8 mouse cellular contexts compared by ENCODE assay signal in genomic region chr13:21200043-21200999, GRCm38 (mm10). TPM values are rescaled to one million over a fixed set of nuclear protein-coding genes. Genes with fewer than 3 reads are reported as not detected.
DNase-seq lines count a peak whose midpoint lies in the region; ATAC-seq and TF ChIP-seq lines count a peak whose summit lies in the region.

No protein-coding gene starts in this region.

- H3K36me3 ChIP-seq in embryonic facial prominence, embryonic 13.5 days, result 0 out of 2 replicates have a peak, but pooled peaks cover 4% of the 10 kb centered on the region
- H3K36me3 ChIP-seq in limb, embryonic 14.5 days (ENCODE audit: control insufficient read depth, insufficient read depth, low read length), result peaks cover 2% of the 10 kb centered on the region; the same call in 1 of the 2 replicates
- H3K36me3 ChIP-seq in midbrain, postnatal 0 days (ENCODE audit: insufficient read depth, low read length), result no peaks in the 10 kb centered on the region

- WGBS in embryonic facial prominence, embryonic 13.5 days, result 5% methylated on average over 48 of the region's 48 CpGs
- 5% methylated on average over 48 of the region's 48 CpGs for WGBS in limb, embryonic 14.5 days
- WGBS in midbrain, postnatal 0 days, result 4% methylated on average over 48 of the region's 48 CpGs

- H3K27me3 ChIP-seq in embryonic facial prominence, embryonic 13.5 days, result no peaks in the 10 kb centered on the region
- H3K27me3 ChIP-seq in limb, embryonic 14.5 days (ENCODE audit: control insufficient read depth, insufficient read depth, low read length), result no peaks in the 10 kb centered on the region
- H3K27me3 ChIP-seq in midbrain, postnatal 0 days (ENCODE audit: insufficient read depth, low read length), result no peaks in the 10 kb centered on the region

- H3K4me2 ChIP-seq in embryonic facial prominence, embryonic 13.5 days, result peak overlapping the region; percentile 60
- H3K4me2 ChIP-seq in limb, embryonic 14.5 days (replicated peaks; ENCODE audit: low read depth, low read length, severe bottlenecking), result peak overlapping the region; percentile 48
- peak overlapping the region; percentile 65 for H3K4me2 ChIP-seq in midbrain, postnatal 0 days (ENCODE audit: low read depth, low read length, poor library complexity, severe bottlenecking)

- peak overlapping the region; percentile 67 for H3K4me3 ChIP-seq in embryonic facial prominence, embryonic 13.5 days
- peak overlapping the region; percentile 48 for H3K4me3 ChIP-seq in limb, embryonic 14.5 days (replicated peaks; ENCODE audit: low read length)
- H3K4me3 ChIP-seq in midbrain, postnatal 0 days (ENCODE audit: low read depth, low read length), result peak overlapping the region; percentile 59

- H3K4me1 ChIP-seq in embryonic facial prominence, embryonic 13.5 days, result peaks cover 4% of the 10 kb centered on the region; the same call in 1 of the 2 replicates
- no peaks in the 10 kb centered on the region for H3K4me1 ChIP-seq in limb, embryonic 14.5 days (ENCODE audit: control insufficient read depth, insufficient read depth, low read length)
- H3K4me1 ChIP-seq in midbrain, postnatal 0 days (ENCODE audit: insufficient read depth, low read length), result no peaks in the 10 kb centered on the region

- no peaks in the 10 kb centered on the region for H3K9me3 ChIP-seq in embryonic facial prominence, embryonic 13.5 days
- H3K9me3 ChIP-seq in limb, embryonic 14.5 days (ENCODE audit: control insufficient read depth, low read length), result 0 out of 2 replicates have a peak, but pooled peaks cover 2% of the 10 kb centered on the region
- no peaks in the 10 kb centered on the region for H3K9me3 ChIP-seq in midbrain, postnatal 0 days (ENCODE audit: low read length)

- TF ChIP-seq CTCF in midbrain, postnatal 0 days (IDR thresholded peaks at IDR 0.05), result peak; percentile 94

- H3K9ac ChIP-seq in embryonic facial prominence, embryonic 13.5 days, result peak overlapping the region; percentile 77
- H3K9ac ChIP-seq in limb, embryonic 14.5 days (ENCODE audit: low read depth, low read length, severe bottlenecking), result peak overlapping the region; percentile 66
- peak overlapping the region; percentile 51; the same call in 1 of the 2 replicates for H3K9ac ChIP-seq in midbrain, postnatal 0 days (replicated peaks; ENCODE audit: low read length, poor library complexity, severe bottlenecking)

- ATAC-seq in embryonic facial prominence, embryonic 13.5 days (ENCODE audit: insufficient number of reproducible peaks, insufficient read depth, low FRiP score, low TSS enrichment, low read depth), result peak; percentile 95
- ATAC-seq in limb, embryonic 14.5 days (ENCODE audit: low FRiP score, low read depth), result peak; percentile 98
- peak; percentile 94 for ATAC-seq in midbrain, postnatal 0 days (ENCODE audit: low FRiP score)

- TF ChIP-seq POLR2A in limb, embryonic 14.5 days (IDR thresholded peaks at IDR 0.05; ENCODE audit: borderline replicate concordance, extremely low read depth, insufficient read depth, insufficient read length), result no peak

- peak; percentile 84 for DNase-seq in 3134 (ENCODE audit: extremely low read depth, insufficient read length, low spot score)
- peak; percentile 93 for DNase-seq in adrenal gland, postnatal 36 days
- peak; percentile 97 for DNase-seq in heart, adult 8-10 months (ENCODE audit: low spot score)
- peak; percentile 95 for DNase-seq in kidney, adult 9 months
- DNase-seq in limb, embryonic 14.5 days (ENCODE audit: low spot score), result peak; percentile 96
- DNase-seq in midbrain, postnatal 0 days (ENCODE audit: low spot score), result peak; percentile 95
- peak; percentile 86 to 87 for DNase-seq in spleen, postnatal 14 days (ENCODE audit: low spot score in 2 of 2)

- peak overlapping the region; percentile 81 for H3K27ac ChIP-seq in embryonic facial prominence, embryonic 13.5 days
- peak overlapping the region; percentile 86 for H3K27ac ChIP-seq in limb, embryonic 14.5 days (replicated peaks; ENCODE audit: low read depth, low read length)
- H3K27ac ChIP-seq in midbrain, postnatal 0 days (ENCODE audit: low read depth, low read length), result 0 out of 2 replicates have a peak overlapping the region, but pooled peaks have one; percentile 6

RNA-seq across cellular contexts. Expression of gene Trim27, which starts 21.1 kb away (rescaled TPM):
- total RNA-seq in adrenal gland, postnatal 36 days (2021), result 10 to 100 TPM; 53.3 to 58.8 TPM
- polyA plus RNA-seq in embryonic facial prominence, embryonic 13.5 days (2015; fragmentation: Nextera tagmentation; extraction: Ambion mirVana), result 129 and 143 TPM in 2 replicates
- total RNA-seq in heart, adult 8-10 months (2022), result 10 to 100 TPM; 17.7 to 20.3 (median 19.3) TPM
- polyA plus RNA-seq in limb, embryonic 14.5 days (2012; rRNA removed), result 101 and 110 TPM in 2 replicates
- 123 and 137 TPM in 2 replicates for polyA plus RNA-seq in limb, embryonic 14.5 days (2014; fragmentation: Nextera tagmentation; extraction: Ambion mirVana)
- 74.5 and 76.2 TPM in 2 replicates for total RNA-seq in midbrain, postnatal 0 days (2014; rRNA removed)
- 64.2 and 65.0 TPM in 2 replicates for polyA plus RNA-seq in midbrain, postnatal 0 days (2015; fragmentation: Nextera tagmentation; extraction: Ambion mirVana)

RNA-seq across cellular contexts. Expression of gene Olfr1368, which starts 54.7 kb away (rescaled TPM):
- total RNA-seq in adrenal gland, postnatal 36 days (2021), result not detected
- not detected in 2 replicates for polyA plus RNA-seq in embryonic facial prominence, embryonic 13.5 days (2015; fragmentation: Nextera tagmentation; extraction: Ambion mirVana)
- total RNA-seq in heart, adult 8-10 months (2022), result not detected
- not detected in 2 replicates for polyA plus RNA-seq in limb, embryonic 14.5 days (2012; rRNA removed)
- not detected in 2 replicates for polyA plus RNA-seq in limb, embryonic 14.5 days (2014; fragmentation: Nextera tagmentation; extraction: Ambion mirVana)
- total RNA-seq in midbrain, postnatal 0 days (2014; rRNA removed), result not detected in 2 replicates
- not detected in 2 replicates for polyA plus RNA-seq in midbrain, postnatal 0 days (2015; fragmentation: Nextera tagmentation; extraction: Ambion mirVana)

Comparison
In these comparisons a context has a peak if more than half of its experiments do, and no peak if none do; other contexts are left out.
1. Peak in every context shown above with its lines: DNase-seq, ATAC-seq, H3K4me3 ChIP-seq and H3K27ac ChIP-seq.
2. H3K27ac ChIP-seq: peak in every context shown above with its lines; median percentile 86 in limb, embryonic 14.5 days; 81 in embryonic facial prominence, embryonic 13.5 days; 6 in midbrain, postnatal 0 days.